Mouse (Mus musculus): ENCODE results near the gene Acp5.

DNA sequence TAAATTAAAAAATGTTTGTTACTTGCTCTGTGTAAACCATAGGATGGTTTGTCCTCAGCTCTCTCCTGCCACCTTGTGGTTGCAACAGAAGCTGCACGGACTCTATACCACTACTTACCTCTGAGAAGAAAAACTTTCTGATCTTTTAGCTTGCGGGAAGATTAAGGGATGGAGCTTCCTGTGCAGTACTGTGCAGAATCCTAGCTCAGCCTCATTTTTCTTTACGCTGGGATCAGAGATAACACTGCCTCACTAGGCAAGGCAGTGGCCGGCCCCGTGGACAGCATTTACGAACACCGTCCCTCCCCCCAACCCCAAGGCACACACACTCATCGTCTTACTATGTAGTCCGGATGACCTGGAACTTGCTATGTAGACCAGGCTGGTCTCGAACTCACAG lies 20.1 kb upstream of the Acp5 start:
- peak; percentile 58 for TF ChIP-seq CTCF (IDR thresholded peaks at IDR 0.05; ENCODE audit: insufficient read depth, low read length)
- TF ChIP-seq POLR2A (IDR thresholded peaks at IDR 0.05; ENCODE audit: borderline replicate concordance, extremely low read depth, low read depth, low read length) = no peak
